Mouse (Mus musculus) lung, postnatal 25 days (tissue): ENCODE measurements around the gene Btbd18.

Source experiments
- DNase-seq: peaks from one replicate; pipeline ENCODE4 v3.0.0; 2022; ENCODE audit warnings: low spot score

Btbd18 gene

DNA sequence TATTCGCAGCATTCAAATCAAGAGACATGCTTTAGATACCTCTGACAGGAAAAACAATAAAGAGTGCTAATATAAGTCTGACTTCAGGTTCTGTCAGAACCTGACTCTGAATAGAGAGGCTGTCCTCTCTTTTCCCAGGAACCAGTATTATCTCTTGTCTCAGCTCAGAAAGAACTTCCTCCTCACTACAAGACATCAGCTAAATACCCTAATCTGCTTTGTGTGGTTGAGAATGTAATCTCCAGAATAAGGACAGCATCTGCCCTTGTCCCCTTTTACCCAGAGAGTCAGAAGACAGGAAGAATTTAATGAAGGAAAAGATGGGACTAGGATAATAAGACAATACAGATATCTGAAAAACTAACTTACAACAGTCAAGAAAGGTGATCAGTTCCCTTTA, 44.6 kb downstream of the Btbd18 start:
- no peak for DNase-seq

DNA sequence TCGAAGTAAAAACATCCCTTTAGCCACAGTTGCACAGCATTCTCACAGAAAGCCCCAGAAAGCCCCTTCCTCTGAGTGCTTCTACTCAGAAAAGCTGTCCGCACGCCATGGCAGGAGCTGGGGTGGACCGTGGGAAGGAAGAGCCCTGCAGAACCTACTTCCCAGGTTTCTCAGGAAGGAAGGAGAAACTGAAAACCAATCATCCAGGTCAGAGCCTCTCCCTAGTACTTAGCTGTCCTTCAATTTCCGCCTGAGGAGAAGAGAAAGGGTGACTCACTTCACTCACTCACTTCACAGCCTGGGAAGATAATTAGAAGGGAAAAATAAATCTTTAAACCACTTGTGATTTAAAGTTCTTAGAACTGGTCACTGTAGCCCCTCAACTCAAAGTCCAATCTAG, 45.5 kb downstream of the Btbd18 start:
- DNase-seq: no peak

GRCm38 (mm10) chr2:84705295-84705694, 46.4 kb downstream of the Btbd18 start:
- no peak for DNase-seq

- no peak for DNase-seq
These were observed 48.6 kb downstream of the Btbd18 start for GRCm38 (mm10) chr2:84707523-84707922.

DNA sequence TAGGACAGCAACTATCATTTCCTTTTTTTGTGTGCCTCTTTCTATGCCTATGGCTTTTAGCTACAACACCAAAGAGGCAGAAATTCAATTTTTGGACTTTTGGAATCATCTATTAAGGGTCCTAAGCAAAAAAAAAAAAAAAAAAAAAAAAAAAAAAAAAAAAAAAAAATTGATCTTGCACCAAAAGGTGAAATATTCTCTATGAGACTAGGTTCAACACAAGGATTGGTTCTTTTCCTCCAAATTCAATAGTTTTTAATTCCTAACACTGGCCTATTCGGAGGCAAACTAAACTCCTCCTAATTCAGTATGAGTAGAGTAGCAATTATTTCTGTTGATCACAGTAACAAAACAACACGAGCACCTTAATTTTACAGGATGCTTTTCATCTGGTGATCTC, 53.0 kb downstream of the Btbd18 start:
- no peak for DNase-seq

- no peak for DNase-seq
These were observed 55.5 kb downstream of the Btbd18 start for GRCm38 (mm10) chr2:84714422-84714810.

GRCm38 (mm10) chr2:84714811-84715561, 56.1 kb downstream of the Btbd18 start, which contains the start of gene Zdhhc5:
Gene Zdhhc5 (minus strand): TSS chr2:84715180.
- DNase-seq: peak; percentile 98

DNA sequence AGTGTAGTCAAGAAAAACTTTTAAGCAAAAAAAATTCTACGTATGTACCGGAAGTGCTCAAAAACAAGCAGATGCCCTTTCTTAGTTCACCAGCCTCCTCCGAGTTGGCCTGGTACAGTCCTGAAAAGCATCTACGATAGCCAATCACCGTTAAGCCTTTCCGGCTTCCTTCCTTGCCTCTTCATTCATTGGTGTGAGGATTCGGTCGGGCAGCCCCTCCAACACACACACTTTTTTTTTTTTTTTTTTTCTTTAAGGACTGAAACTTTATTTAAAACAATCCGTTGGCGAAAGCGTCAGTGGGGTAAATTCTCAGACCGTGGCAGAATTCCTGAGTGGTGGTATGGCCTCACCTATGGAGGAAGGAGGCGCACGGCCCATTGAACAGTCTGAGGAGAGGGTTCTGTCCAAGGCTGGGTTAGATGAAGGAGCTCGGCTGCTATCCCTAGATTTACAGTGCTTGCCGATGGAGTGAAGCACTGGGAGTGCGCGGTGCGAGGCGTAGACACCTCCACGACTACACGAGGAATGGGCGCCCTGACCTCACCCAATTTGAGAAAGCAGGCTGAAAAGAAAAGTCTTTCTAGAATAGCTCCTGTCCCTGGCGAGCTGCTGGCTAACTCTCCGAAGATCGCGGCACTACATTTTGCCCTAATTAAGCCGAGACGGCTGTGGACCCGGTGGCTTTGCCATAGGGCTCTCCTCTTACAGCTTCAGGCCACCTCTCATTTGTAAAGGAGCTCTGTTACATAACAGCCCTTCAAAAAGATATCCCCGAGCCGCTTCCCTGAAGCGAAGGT, 56.9 kb downstream of the Btbd18 start:
- peak; percentile 96 for DNase-seq

DNA sequence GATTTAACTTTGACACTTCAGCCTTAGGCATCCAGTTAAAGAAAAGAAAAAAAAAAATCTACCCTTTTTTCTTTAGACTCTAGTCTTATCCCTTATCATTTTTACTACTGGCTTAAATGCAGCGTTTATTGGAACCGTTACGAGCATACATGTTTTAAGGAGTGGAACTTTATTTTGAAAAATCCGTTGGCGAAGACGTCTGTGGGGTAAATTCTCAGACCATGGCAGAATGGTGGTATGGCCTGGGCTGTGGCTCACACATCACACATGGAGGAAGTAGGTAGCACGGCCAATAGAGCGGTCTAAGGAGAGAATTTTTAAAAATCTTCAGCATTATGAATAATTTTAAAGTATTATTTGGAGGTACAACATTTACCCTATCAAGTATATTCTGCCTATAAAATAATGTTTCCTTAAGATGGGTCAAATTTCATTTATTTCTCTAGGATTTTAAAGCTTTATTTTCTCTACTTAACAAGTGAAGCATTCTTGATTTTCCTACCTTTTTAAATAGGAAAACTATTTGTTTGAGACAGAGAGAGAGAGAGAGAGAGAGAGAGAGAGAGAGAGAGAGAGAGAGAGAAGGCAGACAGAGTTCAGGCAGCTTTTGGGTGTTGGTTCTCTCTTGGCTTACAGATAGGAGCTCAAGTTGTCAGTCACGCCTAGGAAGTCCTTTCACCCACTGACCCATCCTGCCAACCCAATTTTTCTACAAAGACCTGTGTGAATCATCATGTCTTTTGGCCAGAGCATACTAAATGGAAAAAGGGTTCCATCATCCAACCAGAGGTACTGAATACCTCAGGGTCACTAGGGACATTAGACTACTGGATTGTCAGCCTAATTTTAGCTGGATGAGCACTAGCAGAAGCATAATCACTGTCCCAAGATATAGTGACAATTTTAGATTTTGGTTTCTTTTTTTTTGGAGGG, 57.8 kb downstream of the Btbd18 start:
- DNase-seq: no peak

GRCm38 (mm10) chr2:84717357-84717756, 58.5 kb downstream of the Btbd18 start:
- DNase-seq: no peak
